Mouse (Mus musculus) E14TG2a.4 (cell line): ENCODE results near the gene Slc17a4.

Experiments
- H3K27me3 ChIP-seq: 2 replicates; pipeline ENCODE4 v1.6.1; 2014; ENCODE audit warnings: low read length, control low read depth; ENCODE audit not compliant: insufficient read depth
- H3K36me3 ChIP-seq: 2 replicates; pipeline ENCODE4 v1.6.1; 2014; ENCODE audit warnings: low read length, control low read depth; ENCODE audit not compliant: insufficient read depth
- H3K4me1 ChIP-seq: replicated peaks from 2 replicates; pipeline ENCODE4 v1.6.1; 2014; ENCODE audit warnings: low read depth, low read length, control low read depth
- H3K4me3 ChIP-seq: replicated peaks from 2 replicates; pipeline ENCODE4 v1.5.1; 2014; ENCODE audit warnings: mild to moderate bottlenecking, low read length
- H3K9me3 ChIP-seq: 2 replicates; pipeline ENCODE4 v1.6.1; 2014; ENCODE audit warnings: low read length, control low read depth
- CTCF ChIP-seq: conservative IDR thresholded peaks from 2 replicates; pipeline ENCODE4 v1.5.1; 2014; ENCODE audit warnings: low read length
- NANOG ChIP-seq: IDR thresholded peaks from 2 replicates; pipeline ENCODE4 v1.6.1; 2014; ENCODE audit warnings: borderline replicate concordance, low read length, mixed read lengths
- POU5F1 ChIP-seq: IDR thresholded peaks from 2 replicates; pipeline ENCODE4 v1.6.1; 2014; ENCODE audit warnings: low read length, borderline replicate concordance

Gene Slc17a4

GRCm38 (mm10) chr13:23934211-23934520 is 19.4 kb upstream of the Slc17a4 start, which contains the start of gene Hist1h2aa:
Gene Hist1h2aa, plus strand, starts transcription at chr13:23934462.
- Histone ChIP-seq H3K4me1 (peaks cover 13% of the 10 kb centered on the region), H3K27me3 (peaks cover 72% of the 10 kb centered on the region), H3K9me3 (no peaks in the 10 kb centered on the region; the same call in 1 of the 2 replicates), H3K36me3 (no peaks in the 10 kb centered on the region), H3K4me3 (peak within 1 kb of the TSS; percentile 55)
- no peak for TF ChIP-seq POU5F1
- no peak for TF ChIP-seq NANOG
- TF ChIP-seq CTCF = no peak

- peaks cover 13% of the 10 kb centered on the region for H3K4me1 ChIP-seq
- TF ChIP-seq POU5F1 (no peak), CTCF (no peak), NANOG (no peak; the same call in 1 of the 2 replicates)
- H3K9me3 ChIP-seq = no peaks in the 10 kb centered on the region; the same call in 1 of the 2 replicates
- H3K36me3 ChIP-seq = no peaks in the 10 kb centered on the region
- H3K4me3 ChIP-seq = peak within 1 kb of the TSS; percentile 55
- peaks cover 71% of the 10 kb centered on the region for H3K27me3 ChIP-seq
Observed at GRCm38 (mm10) chr13:23933421-23934210, 18.8 kb upstream of the Slc17a4 start, which contains the start of gene Hist1h2ba. Gene Hist1h2ba, minus strand, starts transcription at chr13:23934156.

GRCm38 (mm10) chr13:23930904-23931303 is 16.1 kb upstream of the Slc17a4 start:
- peaks cover 62% of the 10 kb centered on the region for H3K27me3 ChIP-seq
- H3K36me3 ChIP-seq = no peaks in the 10 kb centered on the region
- no peaks in the 10 kb centered on the region; the same call in 1 of the 2 replicates for H3K9me3 ChIP-seq
- no peak overlapping the region for H3K4me3 ChIP-seq
- peaks cover 13% of the 10 kb centered on the region for H3K4me1 ChIP-seq
- no peak for TF ChIP-seq POU5F1
- no peak for TF ChIP-seq CTCF
- TF ChIP-seq NANOG = no peak

GRCm38 (mm10) chr13:23930461-23930860 is 15.7 kb upstream of the Slc17a4 start:
- H3K4me3 ChIP-seq = no peak overlapping the region
- no peaks in the 10 kb centered on the region for H3K36me3 ChIP-seq
- H3K4me1 ChIP-seq = peaks cover 13% of the 10 kb centered on the region
- no peaks in the 10 kb centered on the region; the same call in 1 of the 2 replicates for H3K9me3 ChIP-seq
- H3K27me3 ChIP-seq = peaks cover 57% of the 10 kb centered on the region
- TF ChIP-seq CTCF (no peak), POU5F1 (no peak), NANOG (no peak)

GRCm38 (mm10) chr13:23928637-23929036 is 13.8 kb upstream of the Slc17a4 start:
- Histone ChIP-seq H3K4me1 (peaks cover 5% of the 10 kb centered on the region; the same call in 1 of the 2 replicates), H3K36me3 (no peaks in the 10 kb centered on the region), H3K4me3 (no peak overlapping the region), H3K9me3 (no peaks in the 10 kb centered on the region), H3K27me3 (peaks cover 40% of the 10 kb centered on the region)
- TF ChIP-seq POU5F1 (no peak), NANOG (no peak), CTCF (no peak)

- Histone ChIP-seq H3K4me1 (no peaks in the 10 kb centered on the region), H3K4me3 (no peak overlapping the region), H3K36me3 (no peaks in the 10 kb centered on the region), H3K27me3 (peaks cover 12% of the 10 kb centered on the region; the same call in 1 of the 2 replicates), H3K9me3 (no peaks in the 10 kb centered on the region)
- no peak for TF ChIP-seq POU5F1
- TF ChIP-seq NANOG = no peak
- no peak for TF ChIP-seq CTCF
Observed at GRCm38 (mm10) chr13:23925792-23926191, 11.0 kb upstream of the Slc17a4 start.

- Histone ChIP-seq H3K36me3 (no peaks in the 10 kb centered on the region), H3K4me3 (no peak overlapping the region), H3K27me3 (no peaks in the 10 kb centered on the region), H3K4me1 (no peaks in the 10 kb centered on the region), H3K9me3 (no peaks in the 10 kb centered on the region)
- TF ChIP-seq POU5F1 (no peak), CTCF (no peak), NANOG (no peak)
Observed at GRCm38 (mm10) chr13:23917674-23918073, 2.9 kb upstream of the Slc17a4 start.

GRCm38 (mm10) chr13:23916132-23916531 is 1.3 kb upstream of the Slc17a4 start:
- no peaks in the 10 kb centered on the region for H3K4me1 ChIP-seq
- H3K36me3 ChIP-seq = no peaks in the 10 kb centered on the region
- no peaks in the 10 kb centered on the region for H3K27me3 ChIP-seq
- H3K4me3 ChIP-seq = no peak overlapping the region
- TF ChIP-seq NANOG (no peak), CTCF (no peak), POU5F1 (no peak)
- no peaks in the 10 kb centered on the region for H3K9me3 ChIP-seq

- Histone ChIP-seq H3K27me3 (no peaks in the 10 kb centered on the region), H3K9me3 (no peaks in the 10 kb centered on the region), H3K36me3 (no peaks in the 10 kb centered on the region), H3K4me1 (no peaks in the 10 kb centered on the region), H3K4me3 (no peak overlapping the region)
- no peak for TF ChIP-seq POU5F1
- TF ChIP-seq CTCF = no peak
- TF ChIP-seq NANOG = no peak
Observed at GRCm38 (mm10) chr13:23913791-23914306, 960 bp downstream of the Slc17a4 start.
